Comparison of ENCODE assay signal across 24 mouse cellular contexts in genomic region chr1:131072376-131072990, GRCm38 (mm10). TPM values are rescaled to one million over a fixed set of nuclear protein-coding genes. Genes with fewer than 3 reads are reported as not detected.
DNase-seq lines count a peak whose midpoint lies in the region; ATAC-seq and TF ChIP-seq lines count a peak whose summit lies in the region.
"Had no signal": no experiment of that assay in that cellular context is flagged by ENCODE, and none has a peak within 500 bp of the region (broad histone marks: within the 10 kb centered on the region; RNA-seq: fewer than 3 reads in every experiment).

No protein-coding gene starts in this region.

- no peak for TF ChIP-seq CTCF in left cerebral cortex, adult 2 months (IDR thresholded peaks at IDR 0.05)

- peak; percentile 44 for DNase-seq in kidney, adult 9 months
- no peak for DNase-seq in kidney, postnatal 10 days
- DNase-seq in Muller cell, postnatal 12 days (ENCODE audit: inconsistent ontology term) = peak; percentile 58
- DNase-seq in fibroblast of lung, adult 2 months (ENCODE audit: low read depth) = peak; percentile 50
- no peak for DNase-seq in spleen, postnatal 14 days (ENCODE audit: low spot score in 2 of 2)
- DNase-seq in left cerebral cortex, adult 8-10 months (ENCODE audit: low spot score in 2 of 2) = no peak
- DNase-seq in left cerebral cortex, adult 2 months (ENCODE audit: extremely low spot score in 1 of 2, low spot score in 2 of 2) = no peak
- DNase-seq: adrenal gland, adult 8-10 months; cerebellum, adult 11 months; cerebellum, postnatal 10 days; lung, postnatal 14 days; thymus, postnatal 14 days had no signal

- peak; percentile 35 for ATAC-seq in megakaryocyte, adult 5-6 weeks (ENCODE audit: poor library complexity, severe bottlenecking)
- ATAC-seq: forebrain, embryonic 16.5 days; midbrain, embryonic 16.5 days had no signal

- H3K27ac ChIP-seq in left cerebral cortex, adult 2 months = no peak overlapping the region
- H3K27ac ChIP-seq: embryonic facial prominence, embryonic 12.5 days; heart, embryonic 13.5 days; hindbrain, embryonic 14.5 days; limb, embryonic 15.5 days had no signal

- intact Hi-C loops in left cerebral cortex, adult 2 months (cut with DNase I) = no loop called here

- no peak overlapping the region for H3K4me3 ChIP-seq in left cerebral cortex, adult 2 months
- H3K4me3 ChIP-seq: embryonic facial prominence, embryonic 12.5 days; erythroblast, embryonic 14.5 days; heart, embryonic 13.5 days; limb, embryonic 15.5 days had no signal

RNA-seq across cellular contexts. Expression of gene Mapkapk2, which starts 25.1 kb away (rescaled TPM):
- total RNA-seq in megakaryocyte, adult 5-6 weeks (2015) = 210 and 215 TPM in 2 replicates
- 210 and 216 TPM in 2 replicates for total RNA-seq in megakaryocyte, adult 5-6 weeks (2017)
- 10 to 100 TPM; 28.3 to 33.7 (median 31.7) TPM for total RNA-seq in left cerebral cortex, adult 8-10 months (2022)
- total RNA-seq in left cerebral cortex, adult 2 months (2021) = 10 to 100 TPM; 31.0 to 32.8 TPM

RNA-seq across cellular contexts. Expression of gene Il10, which starts 52.8 kb away (rescaled TPM):
- total RNA-seq in megakaryocyte, adult 5-6 weeks (2015) = not detected in 2 replicates
- 0.49 TPM in 1 of 2 replicates, not detected in the other for total RNA-seq in megakaryocyte, adult 5-6 weeks (2017)
- total RNA-seq in left cerebral cortex, adult 8-10 months (2022) = not detected
- not detected for total RNA-seq in left cerebral cortex, adult 2 months (2021)
- total RNA-seq: heart, postnatal 25 days; layer of hippocampus, postnatal 25 days; left cerebral cortex, postnatal 36 days; neutrophil, adult 5-6 weeks had no signal

Comparison
In these comparisons a context has a peak if more than half of its experiments do, and no peak if none do; other contexts are left out.
1. DNase-seq: peak in kidney, adult 9 months (single experiment), Muller cell, postnatal 12 days (single experiment) and fibroblast of lung, adult 2 months (single experiment); none in kidney, postnatal 10 days (single experiment), spleen, postnatal 14 days (0 of 2), left cerebral cortex, adult 8-10 months (0 of 2) and left cerebral cortex, adult 2 months (0 of 2).
2. RNA of gene Mapkapk2, which starts 25.1 kb away (total RNA-seq): 210 to 216 TPM in megakaryocyte, adult 5-6 weeks; 28.3 to 33.7 TPM in left cerebral cortex, adult 8-10 months and 31.0 to 32.8 TPM in left cerebral cortex, adult 2 months; every median in the first group is over 4 times any median in the second.